Mouse (Mus musculus): Measurements from ENCODE around the gene Rgsl1. TPM values are rescaled to one million over a fixed set of nuclear protein-coding genes. Genes with fewer than 3 reads are reported as not detected.

The Rgsl1 gene
- polyA plus RNA-seq, 1 experiment from 2014 or later, result 0.08 TPM

- Histone ChIP-seq H3K27ac (replicated peaks) (no peak overlapping the region), H3K36me3 (no peaks in the 10 kb centered on the region), H3K27me3 (no peaks in the 10 kb centered on the region), H3K4me3 (no peak overlapping the region), H3K9me3 (0 out of 2 replicates have a peak, but pooled peaks cover 5% of the 10 kb centered on the region), H3K9ac (no peak overlapping the region), H3K4me2 (no peak overlapping the region), H3K4me1 (replicated peaks) (no peaks in the 10 kb centered on the region)
- ATAC-seq (ENCODE audit: low read depth), result no peak
- 89% methylated on average over 4 of the region's 4 CpGs for WGBS
Observed at GRCm38 (mm10) chr1:153830746-153831145, 13.2 kb downstream of the Rgsl1 start.

GRCm38 (mm10) chr1:153820216-153820615 lies 23.7 kb downstream of the Rgsl1 start:
- Histone ChIP-seq H3K4me1 (replicated peaks) (no peaks in the 10 kb centered on the region), H3K4me3 (no peak overlapping the region), H3K36me3 (no peaks in the 10 kb centered on the region), H3K27ac (replicated peaks) (no peak overlapping the region), H3K9ac (no peak overlapping the region), H3K4me2 (no peak overlapping the region), H3K9me3 (no peaks in the 10 kb centered on the region), H3K27me3 (no peaks in the 10 kb centered on the region)
- 64% methylated on average over 3 of the region's 3 CpGs for WGBS
- ATAC-seq (ENCODE audit: low read depth), result no peak

GRCm38 (mm10) chr1:153814278-153814677 lies 29.7 kb downstream of the Rgsl1 start:
- Histone ChIP-seq H3K4me3 (no peak overlapping the region), H3K4me1 (replicated peaks) (no peaks in the 10 kb centered on the region), H3K4me2 (no peak overlapping the region), H3K36me3 (no peaks in the 10 kb centered on the region), H3K27ac (replicated peaks) (no peak overlapping the region), H3K9me3 (no peaks in the 10 kb centered on the region), H3K9ac (no peak overlapping the region), H3K27me3 (no peaks in the 10 kb centered on the region)
- 66% methylated on average over 2 of the region's 2 CpGs for WGBS
- ATAC-seq (ENCODE audit: low read depth), result no peak

GRCm38 (mm10) chr1:153807390-153807993 lies 36.5 kb downstream of the Rgsl1 start:
- H3K27me3 ChIP-seq, result no peaks in the 10 kb centered on the region
- WGBS, result 62% methylated on average over 13 of the region's 13 CpGs
- ATAC-seq (ENCODE audit: low read depth), result no peak
- H3K36me3 ChIP-seq, result no peaks in the 10 kb centered on the region
- no peaks in the 10 kb centered on the region for H3K4me1 ChIP-seq (replicated peaks)
- no peak overlapping the region for H3K4me2 ChIP-seq
- no peak overlapping the region for H3K27ac ChIP-seq (replicated peaks)
- H3K9ac ChIP-seq, result no peak overlapping the region
- H3K9me3 ChIP-seq, result no peaks in the 10 kb centered on the region
- no peak overlapping the region for H3K4me3 ChIP-seq

- no peak for ATAC-seq (ENCODE audit: low read depth)
- H3K4me1 ChIP-seq (replicated peaks), result no peaks in the 10 kb centered on the region
- no peak overlapping the region for H3K27ac ChIP-seq (replicated peaks)
- 66% methylated on average over 8 of the region's 8 CpGs for WGBS
- no peak overlapping the region for H3K9ac ChIP-seq
- no peaks in the 10 kb centered on the region for H3K9me3 ChIP-seq
- H3K4me3 ChIP-seq, result no peak overlapping the region
- no peaks in the 10 kb centered on the region for H3K36me3 ChIP-seq
- H3K27me3 ChIP-seq, result no peaks in the 10 kb centered on the region
- no peak overlapping the region for H3K4me2 ChIP-seq
Observed at GRCm38 (mm10) chr1:153803530-153803929, 40.4 kb downstream of the Rgsl1 start.

GRCm38 (mm10) chr1:153802691-153803090 lies 41.3 kb downstream of the Rgsl1 start:
- Histone ChIP-seq H3K27me3 (no peaks in the 10 kb centered on the region), H3K9me3 (no peaks in the 10 kb centered on the region), H3K27ac (replicated peaks) (no peak overlapping the region), H3K4me3 (no peak overlapping the region), H3K9ac (no peak overlapping the region), H3K4me2 (no peak overlapping the region), H3K4me1 (replicated peaks) (no peaks in the 10 kb centered on the region), H3K36me3 (no peaks in the 10 kb centered on the region)
- 83% methylated on average over 7 of the region's 7 CpGs for WGBS
- ATAC-seq (ENCODE audit: low read depth), result no peak

- Histone ChIP-seq H3K27ac (replicated peaks) (no peak overlapping the region), H3K9me3 (no peaks in the 10 kb centered on the region), H3K36me3 (no peaks in the 10 kb centered on the region), H3K27me3 (no peaks in the 10 kb centered on the region), H3K9ac (no peak overlapping the region), H3K4me1 (replicated peaks) (no peaks in the 10 kb centered on the region), H3K4me3 (no peak overlapping the region), H3K4me2 (no peak overlapping the region)
- ATAC-seq (ENCODE audit: low read depth), result no peak
- 84% methylated on average over 3 of the region's 3 CpGs for WGBS
Observed at GRCm38 (mm10) chr1:153794241-153794640, 49.7 kb downstream of the Rgsl1 start.

- ATAC-seq (ENCODE audit: low read depth), result no peak
- Histone ChIP-seq H3K4me1 (replicated peaks) (no peaks in the 10 kb centered on the region), H3K27ac (replicated peaks) (no peak overlapping the region), H3K9me3 (no peaks in the 10 kb centered on the region), H3K4me3 (no peak overlapping the region), H3K27me3 (no peaks in the 10 kb centered on the region), H3K4me2 (no peak overlapping the region), H3K36me3 (no peaks in the 10 kb centered on the region), H3K9ac (no peak overlapping the region)
- 57% methylated on average over 2 of the region's 2 CpGs for WGBS
Observed at GRCm38 (mm10) chr1:153790708-153791107, 53.2 kb downstream of the Rgsl1 start.

- Histone ChIP-seq H3K4me2 (no peak overlapping the region), H3K9me3 (no peaks in the 10 kb centered on the region), H3K36me3 (no peaks in the 10 kb centered on the region), H3K27me3 (no peaks in the 10 kb centered on the region), H3K4me3 (no peak overlapping the region), H3K9ac (no peak overlapping the region), H3K27ac (replicated peaks) (no peak overlapping the region), H3K4me1 (replicated peaks) (no peaks in the 10 kb centered on the region)
- no peak for ATAC-seq (ENCODE audit: low read depth)
- WGBS, result 83% methylated on average over 4 of the region's 4 CpGs
Observed at GRCm38 (mm10) chr1:153785608-153786007, 58.3 kb downstream of the Rgsl1 start.

GRCm38 (mm10) chr1:153783339-153783738 lies 60.6 kb downstream of the Rgsl1 start:
- Histone ChIP-seq H3K4me3 (no peak overlapping the region), H3K36me3 (no peaks in the 10 kb centered on the region), H3K4me1 (replicated peaks) (no peaks in the 10 kb centered on the region), H3K27ac (replicated peaks) (no peak overlapping the region), H3K9ac (no peak overlapping the region), H3K27me3 (no peaks in the 10 kb centered on the region), H3K9me3 (no peaks in the 10 kb centered on the region), H3K4me2 (no peak overlapping the region)
- 42% methylated on average over 1 of the region's 1 CpGs for WGBS
- no peak for ATAC-seq (ENCODE audit: low read depth)

- H3K4me3 ChIP-seq, result no peak overlapping the region
- H3K9ac ChIP-seq, result no peak overlapping the region
- no peak overlapping the region for H3K4me2 ChIP-seq
- H3K27ac ChIP-seq (replicated peaks), result no peak overlapping the region
- 90% methylated on average over 10 of the region's 10 CpGs for WGBS
- no peaks in the 10 kb centered on the region for H3K27me3 ChIP-seq
- no peak for ATAC-seq (ENCODE audit: low read depth)
- no peaks in the 10 kb centered on the region for H3K36me3 ChIP-seq
- no peaks in the 10 kb centered on the region for H3K4me1 ChIP-seq (replicated peaks)
- no peaks in the 10 kb centered on the region for H3K9me3 ChIP-seq
Observed at GRCm38 (mm10) chr1:153778205-153778604, 65.7 kb downstream of the Rgsl1 start.

GRCm38 (mm10) chr1:153776257-153776656 lies 67.7 kb downstream of the Rgsl1 start:
- 87% methylated on average over 7 of the region's 7 CpGs for WGBS

GRCm38 (mm10) chr1:153775174-153775573 lies 68.8 kb downstream of the Rgsl1 start:
- H3K27me3 ChIP-seq, result no peaks in the 10 kb centered on the region
- no peak overlapping the region for H3K4me2 ChIP-seq
- no peak for ATAC-seq (ENCODE audit: low read depth)
- H3K4me3 ChIP-seq, result no peak overlapping the region
- no peaks in the 10 kb centered on the region for H3K36me3 ChIP-seq
- no peak overlapping the region for H3K9ac ChIP-seq
- H3K9me3 ChIP-seq, result no peaks in the 10 kb centered on the region
- 90% methylated on average over 6 of the region's 6 CpGs for WGBS
- H3K27ac ChIP-seq (replicated peaks), result no peak overlapping the region
- no peaks in the 10 kb centered on the region for H3K4me1 ChIP-seq (replicated peaks)

More at GRCm38 (mm10) chr1:153776257-153776656, 67.7 kb downstream of the Rgsl1 start:
- no peaks in the 10 kb centered on the region for H3K9me3 ChIP-seq
- H3K36me3 ChIP-seq, result no peaks in the 10 kb centered on the region
- H3K4me3 ChIP-seq, result no peak overlapping the region
- ATAC-seq (ENCODE audit: low read depth), result no peak
- no peaks in the 10 kb centered on the region for H3K4me1 ChIP-seq (replicated peaks)
- no peak overlapping the region for H3K4me2 ChIP-seq
- no peak overlapping the region for H3K9ac ChIP-seq
- H3K27me3 ChIP-seq, result no peaks in the 10 kb centered on the region
- no peak overlapping the region for H3K27ac ChIP-seq (replicated peaks)
